Mouse (Mus musculus): ENCODE measurements around the gene Cd300lg.

GRCm38 (mm10) chr11:102004251-102004650 lies 37.1 kb upstream of the Cd300lg start:
- TF ChIP-seq CTCF (IDR thresholded peaks at IDR 0.05; ENCODE audit: control insufficient read depth, insufficient read depth, low read length) (peak; percentile 18; the same call in 1 of the 2 replicates), POLR2A (IDR thresholded peaks at IDR 0.05; ENCODE audit: borderline replicate concordance, control insufficient read depth, low read depth, low read length) (no peak)

All from bone marrow, adult 2 months (tissue).